Mouse (Mus musculus): ENCODE results near the gene Cacnb4. TPM values are rescaled to one million over a fixed set of nuclear protein-coding genes. Genes with fewer than 3 reads are reported as not detected.

Gene Cacnb4
- total RNA-seq (2018; cell fraction: chromatin; rRNA removed), result under 1 TPM in 23 of 26 experiments, not detected in 3; 0.13 to 0.94 (median 0.42) TPM
- 1 to 10 TPM in 13 of 26 experiments, under 1 TPM in 13; 0.34 to 1.7 (median 0.99) TPM for total RNA-seq (2018; cell fraction: cytosol; rRNA removed)
- total RNA-seq (2018; cell fraction: nucleus; rRNA removed), result 1 to 10 TPM in 4 of 26 experiments, under 1 TPM in 22; 0.23 to 1.3 (median 0.53) TPM
- polyA plus RNA-seq (2018), result 0.10 to 1.1 TPM (median 0.77 TPM) in 3 replicates

DNA sequence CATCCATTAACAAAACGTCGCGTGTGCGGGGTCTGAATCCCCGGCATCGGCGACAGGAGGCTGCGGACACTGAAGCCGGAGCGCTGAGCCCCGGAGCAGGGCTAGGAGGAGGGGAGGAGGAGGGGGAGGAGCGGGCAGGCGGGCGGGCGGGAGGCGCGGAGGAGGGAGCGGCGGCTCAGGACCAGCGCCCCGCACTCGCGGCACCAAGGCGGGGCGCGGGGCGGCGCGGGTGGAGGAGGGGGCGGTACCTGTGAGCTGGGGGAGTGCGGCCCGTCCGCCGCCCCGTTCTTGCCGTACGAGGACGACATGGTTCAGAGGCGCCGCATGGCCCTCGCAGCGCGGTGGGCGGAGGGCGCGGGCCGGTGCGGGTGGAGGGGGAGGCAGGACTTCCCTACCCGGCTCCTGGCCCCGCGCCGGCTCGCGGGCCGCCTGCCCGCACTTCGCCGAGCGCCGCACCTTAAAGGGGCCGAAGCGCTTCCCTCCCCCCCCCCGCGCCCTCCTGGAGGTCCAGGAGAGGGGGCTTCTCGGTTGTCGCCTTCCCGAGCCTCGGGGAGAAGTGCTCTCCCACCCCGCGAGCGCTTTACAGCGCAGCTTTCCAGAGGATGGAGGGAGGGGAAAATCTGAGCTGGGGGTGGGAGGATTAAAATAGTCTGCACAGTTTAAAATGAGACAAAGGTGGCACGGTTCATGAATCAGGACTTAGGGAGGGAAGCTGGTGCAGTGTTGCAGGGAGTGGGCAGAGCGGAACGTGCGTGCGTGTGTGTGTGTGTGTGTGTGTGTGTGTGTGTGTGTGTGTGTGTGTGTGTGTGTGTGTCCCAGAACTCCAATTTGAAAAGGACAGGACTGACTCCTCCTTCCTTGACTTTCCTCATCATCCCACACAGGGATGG lies at the start of gene Cacnb4:
Gene Cacnb4 (minus strand): TSS at position 809 of the 890 bp plus-strand sequence.
- 2% methylated on average over 52 of the region's 77 CpGs for WGBS (ENCODE audit: missing documents)
- H3K36me3 ChIP-seq (ENCODE audit: inconsistent target), result no peaks in the 10 kb centered on the region
- no peak within 1 kb of the TSS for H3K4me3 ChIP-seq (ENCODE audit: inconsistent target)
- no peak within 1 kb of the TSS for H3K27ac ChIP-seq
- H3K79me2 ChIP-seq (ENCODE audit: inconsistent target), result no peaks in the 10 kb centered on the region

DNA sequence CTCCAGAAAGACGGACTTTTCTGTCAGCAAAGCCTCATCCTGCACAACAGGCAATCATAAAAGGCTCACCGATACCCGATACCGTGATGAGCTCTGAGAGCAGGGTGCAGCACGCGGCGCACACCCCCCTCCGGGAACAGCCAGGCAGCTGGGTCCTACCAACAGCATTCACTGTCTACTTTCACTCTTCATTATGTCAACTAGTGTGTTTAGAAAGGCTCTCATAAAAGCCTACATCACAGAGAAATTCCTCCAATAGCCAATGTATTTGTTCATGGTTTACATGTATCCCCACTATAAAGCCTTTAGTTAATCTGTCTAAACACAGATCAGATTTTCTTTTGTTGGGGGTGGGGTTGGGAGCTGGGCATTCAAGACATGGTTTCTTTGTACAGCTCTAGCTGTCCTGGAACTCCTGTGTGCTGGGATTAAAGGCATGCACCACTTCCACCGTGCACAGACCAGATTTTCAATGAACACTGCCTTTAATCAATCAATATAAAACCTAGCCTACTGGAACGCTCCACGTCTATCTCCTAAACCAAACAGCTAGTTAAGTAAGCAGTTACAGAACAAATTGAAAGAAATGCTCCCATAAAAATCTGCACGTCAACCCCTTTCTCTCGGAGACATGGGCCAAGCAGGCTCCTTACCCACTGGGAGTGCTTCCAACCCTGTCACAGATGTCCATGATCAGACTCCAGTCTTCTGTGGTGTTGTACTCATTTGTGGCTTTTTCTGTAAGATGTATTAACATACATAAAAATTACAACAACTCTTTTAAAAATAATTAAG lies 43.8 kb upstream of the Cacnb4 start:
- no peak overlapping the region for H3K4me3 ChIP-seq (ENCODE audit: inconsistent target)
- WGBS (ENCODE audit: missing documents), result 97% methylated on average over 13 of the region's 13 CpGs

DNA sequence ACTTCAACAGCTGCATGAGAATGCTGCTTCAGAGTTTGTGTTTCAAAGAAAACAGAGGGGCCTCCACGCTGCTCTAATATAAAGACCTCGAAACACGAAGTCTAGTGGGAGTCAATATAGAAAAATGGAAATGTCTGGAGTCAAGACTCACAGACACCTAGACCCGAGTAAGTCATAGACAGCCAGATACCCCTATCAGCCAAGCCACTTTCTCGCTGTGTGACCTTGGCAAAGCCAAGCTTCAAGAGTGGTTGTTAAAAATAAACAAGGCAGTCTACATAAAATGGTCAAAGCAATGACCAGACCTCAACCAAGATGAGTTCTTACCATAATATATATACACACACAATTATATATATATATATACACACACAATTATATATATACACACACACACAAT lies 40.4 kb upstream of the Cacnb4 start:
- Histone ChIP-seq H3K4me3 (ENCODE audit: inconsistent target) (no peak overlapping the region), H3K79me2 (ENCODE audit: inconsistent target) (peaks cover 29% of the 10 kb centered on the region), H3K36me3 (ENCODE audit: inconsistent target) (peaks cover 52% of the 10 kb centered on the region), H3K27ac (no peak overlapping the region)
- WGBS (ENCODE audit: missing documents), result 98% methylated on average over 5 of the region's 5 CpGs

More for the DNA sequence above, 43.8 kb upstream of the Cacnb4 start:
- peaks cover 62% of the 10 kb centered on the region for H3K79me2 ChIP-seq (ENCODE audit: inconsistent target)
- peaks cover 20% of the 10 kb centered on the region for H3K36me3 ChIP-seq (ENCODE audit: inconsistent target)
- no peak overlapping the region for H3K27ac ChIP-seq

DNA sequence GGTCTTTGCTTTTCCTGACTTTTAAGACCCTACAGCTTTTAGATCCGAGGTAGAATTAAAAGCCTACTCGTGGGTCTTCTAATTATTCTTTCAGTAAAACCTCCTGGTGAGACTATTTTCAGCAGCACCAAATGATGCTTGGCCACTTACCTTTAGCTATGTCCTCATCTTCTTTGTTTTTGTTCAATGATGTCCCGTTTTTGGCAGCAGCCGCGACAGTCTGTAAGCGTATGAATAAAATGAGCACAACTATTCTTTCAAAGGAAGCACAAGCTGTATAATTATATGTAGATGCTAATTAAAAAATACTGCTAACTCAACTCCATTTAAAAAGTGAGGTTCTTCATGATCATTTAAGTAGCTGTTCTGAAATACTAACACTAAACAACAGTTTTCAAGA lies 38.9 kb upstream of the Cacnb4 start:
- Histone ChIP-seq H3K4me3 (ENCODE audit: inconsistent target) (no peak overlapping the region), H3K27ac (no peak overlapping the region), H3K79me2 (ENCODE audit: inconsistent target) (peaks cover 13% of the 10 kb centered on the region), H3K36me3 (ENCODE audit: inconsistent target) (peaks cover 63% of the 10 kb centered on the region)
- 97% methylated on average over 6 of the region's 6 CpGs for WGBS (ENCODE audit: missing documents)

DNA sequence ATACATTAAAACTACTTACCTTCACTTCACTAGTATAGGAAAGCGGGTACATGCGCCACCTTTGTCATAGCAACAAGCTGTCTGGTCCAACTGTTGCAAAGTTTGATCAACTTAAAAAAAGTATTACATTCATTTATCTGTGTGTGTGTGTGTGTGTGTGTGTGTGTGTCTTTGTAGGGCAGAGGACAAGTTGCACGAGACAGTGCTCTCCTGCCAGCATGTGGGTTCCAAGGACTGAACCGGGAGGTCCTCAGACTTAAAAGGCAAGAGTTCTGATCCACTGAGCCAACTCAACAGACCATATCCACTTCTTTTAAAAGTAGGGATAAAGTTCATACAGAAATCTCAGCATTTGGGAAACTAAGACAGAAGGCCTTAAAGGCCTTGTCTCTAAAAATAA lies 37.5 kb upstream of the Cacnb4 start:
- H3K4me3 ChIP-seq (ENCODE audit: inconsistent target), result no peak overlapping the region
- WGBS (ENCODE audit: missing documents), result 94% methylated on average over 3 of the region's 4 CpGs

DNA sequence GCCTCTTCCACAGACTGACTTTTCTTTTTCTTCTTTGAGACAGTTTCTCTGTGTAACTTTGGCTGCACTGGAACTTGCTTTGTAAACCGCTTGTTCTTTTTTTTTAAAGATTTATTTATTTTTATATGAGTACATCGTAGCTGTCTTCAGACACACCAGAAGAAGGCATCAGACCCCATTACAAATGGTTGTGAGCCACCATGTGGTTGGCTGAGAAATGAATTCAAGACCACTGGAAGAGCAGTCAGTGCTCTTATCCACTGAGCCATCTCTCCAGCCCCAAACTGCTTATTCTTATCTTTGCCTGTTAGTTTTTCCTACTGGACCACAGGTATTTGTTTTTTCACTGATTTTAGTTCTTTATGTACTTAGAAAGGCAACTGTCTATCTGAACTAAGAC lies 34.2 kb upstream of the Cacnb4 start:
- Histone ChIP-seq H3K27ac (no peak overlapping the region), H3K4me3 (ENCODE audit: inconsistent target) (no peak overlapping the region), H3K36me3 (ENCODE audit: inconsistent target) (peaks cover 93% of the 10 kb centered on the region), H3K79me2 (ENCODE audit: inconsistent target) (no peaks in the 10 kb centered on the region)
- WGBS (ENCODE audit: missing documents), result 92% methylated on average over 2 of the region's 2 CpGs

More for the DNA sequence above, 37.5 kb upstream of the Cacnb4 start:
- H3K79me2 ChIP-seq (ENCODE audit: inconsistent target), result no peaks in the 10 kb centered on the region; the same call in 1 of the 2 replicates
- H3K36me3 ChIP-seq (ENCODE audit: inconsistent target), result peaks cover 72% of the 10 kb centered on the region
- no peak overlapping the region for H3K27ac ChIP-seq

DNA sequence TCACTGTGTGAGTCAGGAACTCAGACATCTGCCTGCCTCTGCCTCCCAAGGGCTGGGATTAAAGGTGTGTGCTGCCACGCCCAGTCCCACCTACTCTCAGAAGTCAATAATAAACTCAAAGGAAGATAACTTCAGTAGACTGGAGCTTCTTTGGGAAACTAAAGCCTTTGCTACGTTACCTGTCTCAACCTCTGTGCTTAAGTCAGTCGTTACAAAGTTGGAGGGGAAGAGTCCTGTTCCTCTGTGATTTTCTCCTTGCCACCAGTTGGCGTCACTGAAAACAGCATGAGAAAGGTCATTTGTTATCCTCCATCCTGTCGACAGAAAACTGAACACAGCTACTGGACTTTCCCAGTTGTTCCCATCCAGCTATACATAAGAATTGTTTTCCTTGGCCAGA lies 32.8 kb upstream of the Cacnb4 start:
- Histone ChIP-seq H3K4me3 (ENCODE audit: inconsistent target) (no peak overlapping the region), H3K36me3 (ENCODE audit: inconsistent target) (peaks cover 93% of the 10 kb centered on the region), H3K27ac (no peak overlapping the region), H3K79me2 (ENCODE audit: inconsistent target) (no peaks in the 10 kb centered on the region)
- 94% methylated on average over 5 of the region's 5 CpGs for WGBS (ENCODE audit: missing documents)

DNA sequence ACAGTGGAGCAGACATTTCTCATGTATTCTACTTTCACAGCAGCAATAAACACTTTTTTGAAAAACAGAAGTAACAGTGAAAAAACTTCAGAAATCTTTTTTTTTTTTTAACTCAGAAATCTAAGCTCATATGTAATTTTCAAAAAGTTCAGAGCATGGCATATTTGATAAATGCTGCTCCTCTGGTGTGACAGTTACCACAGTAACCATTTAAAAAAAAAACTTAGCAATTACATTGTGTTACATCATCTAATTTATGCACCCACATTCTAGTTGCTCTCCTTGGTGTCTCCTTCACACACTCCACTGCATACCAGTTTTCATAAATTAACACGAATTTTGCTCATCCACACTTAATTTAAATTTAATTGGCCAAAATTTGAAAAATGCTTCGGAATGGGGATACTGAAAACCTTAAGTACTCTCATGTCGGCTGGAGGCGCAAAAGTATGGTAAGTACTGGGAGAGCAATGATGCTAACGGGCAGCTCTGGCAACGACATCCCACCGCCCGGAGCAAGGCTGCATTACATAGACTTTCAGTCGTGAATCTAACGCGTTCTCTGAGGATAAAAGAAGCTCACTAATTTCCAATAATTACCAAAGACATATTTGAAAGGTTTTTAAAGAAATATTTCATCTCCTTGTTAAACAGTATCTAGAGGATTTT lies 24.9 kb upstream of the Cacnb4 start:
- Histone ChIP-seq H3K27ac (no peak overlapping the region), H3K79me2 (ENCODE audit: inconsistent target) (no peaks in the 10 kb centered on the region), H3K4me3 (ENCODE audit: inconsistent target) (no peak overlapping the region), H3K36me3 (ENCODE audit: inconsistent target) (peaks cover 64% of the 10 kb centered on the region)
- WGBS (ENCODE audit: missing documents), result 98% methylated on average over 11 of the region's 11 CpGs

DNA sequence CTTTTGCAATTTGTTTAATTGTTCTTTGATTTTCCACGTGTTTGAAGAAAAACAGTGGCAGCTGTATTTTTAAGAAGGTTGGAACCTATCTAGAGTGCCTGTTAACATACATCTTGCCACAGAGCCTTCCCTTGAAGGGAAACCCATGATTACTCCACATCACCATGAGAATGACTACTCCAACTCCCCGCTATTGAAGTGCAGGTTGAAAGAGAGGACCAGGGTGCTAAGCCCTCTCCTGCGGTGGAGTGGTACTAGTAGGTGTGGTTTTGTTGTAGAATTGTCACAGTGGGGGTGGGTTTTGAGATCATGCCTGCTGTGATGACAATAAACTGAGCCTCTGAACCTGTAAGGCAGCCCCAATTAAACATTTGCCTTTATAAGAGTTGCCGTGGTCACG lies 23.7 kb upstream of the Cacnb4 start:
- 93% methylated on average over 5 of the region's 5 CpGs for WGBS (ENCODE audit: missing documents)
- H3K4me3 ChIP-seq (ENCODE audit: inconsistent target), result no peak overlapping the region
- peaks cover 62% of the 10 kb centered on the region for H3K36me3 ChIP-seq (ENCODE audit: inconsistent target)

DNA sequence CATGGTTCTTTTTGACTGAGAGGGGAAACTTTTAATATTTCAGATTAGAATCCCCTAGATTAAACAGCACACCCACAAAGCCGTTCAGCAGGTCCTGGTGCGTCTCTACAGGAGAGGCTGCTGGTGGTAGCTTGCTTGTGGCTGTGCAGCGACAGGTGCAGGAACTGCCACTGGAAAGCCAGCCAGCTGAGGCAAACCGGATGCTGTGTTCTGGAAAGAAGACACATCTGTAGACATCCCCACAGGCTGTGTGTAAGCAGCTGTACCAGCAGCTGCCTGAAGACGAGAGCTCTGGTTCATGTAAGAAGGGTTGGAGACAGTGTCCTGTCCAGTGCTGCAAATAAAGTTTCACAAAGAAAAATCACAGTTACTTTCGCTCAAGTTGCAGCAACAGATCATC lies 18.0 kb upstream of the Cacnb4 start:
- 90% methylated on average over 6 of the region's 6 CpGs for WGBS (ENCODE audit: missing documents)
- Histone ChIP-seq H3K79me2 (ENCODE audit: inconsistent target) (no peaks in the 10 kb centered on the region), H3K4me3 (ENCODE audit: inconsistent target) (no peak overlapping the region), H3K27ac (no peak overlapping the region), H3K36me3 (ENCODE audit: inconsistent target) (peaks cover 36% of the 10 kb centered on the region)

More for the DNA sequence above, 23.7 kb upstream of the Cacnb4 start:
- H3K79me2 ChIP-seq (ENCODE audit: inconsistent target), result no peaks in the 10 kb centered on the region
- no peak overlapping the region for H3K27ac ChIP-seq

DNA sequence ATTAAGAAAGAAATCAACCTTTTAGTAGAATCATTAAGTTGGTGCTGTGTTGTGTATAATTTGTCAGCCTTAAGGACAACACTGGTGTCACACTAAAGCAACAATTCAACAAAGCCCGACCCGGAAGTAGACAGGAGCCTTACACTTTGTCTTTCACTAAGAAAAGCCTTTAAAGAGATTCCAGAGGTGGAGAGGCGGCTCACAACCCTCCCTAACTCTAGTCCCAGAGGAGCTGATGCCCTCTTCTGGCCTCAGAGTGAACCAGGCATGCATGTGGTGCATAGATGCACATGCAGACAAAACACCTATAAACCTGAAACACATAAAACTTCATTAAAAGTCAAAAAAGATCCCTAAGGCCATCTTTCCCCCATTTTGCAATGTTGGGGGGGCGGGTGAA lies 15.1 kb upstream of the Cacnb4 start:
- Histone ChIP-seq H3K36me3 (ENCODE audit: inconsistent target) (peaks cover 30% of the 10 kb centered on the region), H3K79me2 (ENCODE audit: inconsistent target) (no peaks in the 10 kb centered on the region), H3K4me3 (ENCODE audit: inconsistent target) (no peak overlapping the region), H3K27ac (no peak overlapping the region)
- WGBS (ENCODE audit: missing documents), result 92% methylated on average over 4 of the region's 4 CpGs

DNA sequence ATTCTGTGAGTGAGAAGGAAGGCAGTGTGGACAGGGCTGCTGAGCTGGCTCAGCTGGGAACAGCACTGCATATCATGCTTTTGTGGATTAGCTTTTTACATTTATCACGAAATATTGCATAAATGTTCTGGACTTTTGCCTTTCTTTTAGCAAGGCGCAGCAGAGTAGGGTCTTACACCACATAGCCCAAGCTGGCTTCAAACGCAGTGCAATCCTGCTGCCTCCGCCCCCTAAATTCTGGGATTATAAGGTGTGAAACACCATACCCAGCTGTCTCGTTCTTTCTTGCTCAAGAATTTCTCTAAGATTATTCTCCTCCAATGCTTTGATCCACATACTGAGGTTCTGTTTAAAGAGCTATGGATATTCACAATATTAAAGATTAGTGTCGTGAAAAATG lies 10.0 kb upstream of the Cacnb4 start:
- 98% methylated on average over 6 of the region's 6 CpGs for WGBS (ENCODE audit: missing documents)
- Histone ChIP-seq H3K36me3 (ENCODE audit: inconsistent target) (no peaks in the 10 kb centered on the region), H3K27ac (no peak overlapping the region), H3K4me3 (ENCODE audit: inconsistent target) (no peak overlapping the region), H3K79me2 (ENCODE audit: inconsistent target) (no peaks in the 10 kb centered on the region)

DNA sequence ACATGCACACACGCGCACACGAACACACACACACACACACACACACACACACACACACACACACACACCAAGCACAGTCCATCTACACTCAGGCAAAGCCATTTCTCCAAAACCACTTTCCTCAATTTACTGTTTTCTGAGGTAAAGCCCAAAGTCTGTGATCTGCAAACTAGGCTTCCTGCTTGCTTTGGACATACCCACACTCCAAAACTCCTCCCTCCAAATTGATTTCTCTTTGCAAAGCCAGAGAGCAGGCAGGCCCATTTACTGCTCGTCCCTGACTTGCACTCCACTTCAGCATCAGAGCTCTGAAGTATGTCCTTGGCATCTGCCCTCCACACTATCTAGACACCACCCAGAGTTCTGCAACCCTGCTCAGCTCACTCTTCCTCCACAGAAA lies 958 bp upstream of the Cacnb4 start:
- Histone ChIP-seq H3K79me2 (ENCODE audit: inconsistent target) (no peaks in the 10 kb centered on the region), H3K36me3 (ENCODE audit: inconsistent target) (no peaks in the 10 kb centered on the region), H3K27ac (no peak overlapping the region), H3K4me3 (ENCODE audit: inconsistent target) (no peak overlapping the region)
- 67% methylated on average over 1 of the region's 4 CpGs for WGBS (ENCODE audit: missing documents)

DNA sequence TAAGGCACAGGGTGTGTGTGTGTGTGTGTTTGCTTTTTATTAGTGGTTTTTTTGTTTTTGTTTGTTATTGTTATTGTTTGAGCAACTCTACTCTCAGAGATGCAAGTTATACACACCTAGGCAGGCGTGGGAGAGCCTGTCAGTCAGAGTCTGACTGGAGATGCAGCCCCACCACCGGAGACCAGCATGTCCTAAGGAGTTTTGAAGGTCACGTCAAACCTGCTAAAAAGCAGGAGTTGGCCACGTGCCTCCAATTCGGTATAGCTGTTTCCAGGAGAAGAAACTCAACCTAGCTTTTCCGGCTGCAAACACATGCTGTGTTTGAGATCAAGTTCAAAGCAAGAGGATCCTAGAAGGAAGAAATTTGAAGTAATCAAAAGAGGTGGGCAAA lies 277 bp upstream of the Cacnb4 start:
- Histone ChIP-seq H3K27ac (no peak overlapping the region), H3K79me2 (ENCODE audit: inconsistent target) (no peaks in the 10 kb centered on the region)
- WGBS (ENCODE audit: missing documents), result 33% methylated on average over 6 of the region's 6 CpGs

More for the DNA sequence above, 277 bp upstream of the Cacnb4 start:
- no peak overlapping the region for H3K4me3 ChIP-seq (ENCODE audit: inconsistent target)
- H3K36me3 ChIP-seq (ENCODE audit: inconsistent target), result no peaks in the 10 kb centered on the region
